Mouse (Mus musculus) cortical plate, adult 2 months (tissue): ENCODE data around the gene Polr1c. TPM values are rescaled to one million over a fixed set of nuclear protein-coding genes. Genes with fewer than 3 reads are reported as not detected.

Experiments used
- H3K27ac ChIP-seq: fragments of 200-500 bp; 2 replicates; pipeline ENCODE4 v1.5.1; 2012; ENCODE audit warnings: low read length, control low read depth, inconsistent platforms; ENCODE audit not compliant: insufficient read depth
- H3K4me1 ChIP-seq: fragments of 200-500 bp; 2 replicates; pipeline ENCODE4 v1.6.1; 2011; ENCODE audit warnings: low read length; ENCODE audit not compliant: control insufficient read depth, insufficient read depth
- H3K4me3 ChIP-seq: fragments of 200-500 bp; 2 replicates; pipeline ENCODE4 v1.5.1; 2011; ENCODE audit warnings: mild to moderate bottlenecking, low read length, control low read depth; ENCODE audit not compliant: insufficient read depth
- CTCF ChIP-seq: fragments of 200-500 bp; IDR thresholded peaks from 2 replicates; pipeline ENCODE4 v1.5.1; 2011; ENCODE audit warnings: mild to moderate bottlenecking, control low read depth, low read length; ENCODE audit not compliant: insufficient read depth; ENCODE audit errors: extremely low read depth
- POLR2A ChIP-seq: fragments of 200-500 bp; IDR thresholded peaks from 2 replicates; pipeline ENCODE4 v1.6.1; 2011; ENCODE audit warnings: mild to moderate bottlenecking, low read length, control low read depth; ENCODE audit not compliant: insufficient read depth; ENCODE audit errors: extremely low read depth
- polyA plus RNA-seq: library from polyadenylated mRNA; depleted of rRNA; stranded (reverse); fragments of >200 nt; gene quantifications from 2 replicates; pipeline ENCODE4 v1.2.3, GENCODE M21; 2012

The Polr1c gene
- polyA plus RNA-seq, 1 experiment, result 47.2 TPM

GRCm38 (mm10) chr17:46254106-46254505 lies 6.3 kb upstream of the Polr1c start:
- H3K4me1 ChIP-seq, result peaks cover 2% of the 10 kb centered on the region
- TF ChIP-seq CTCF, result no peak
- TF ChIP-seq POLR2A, result no peak
- H3K27ac ChIP-seq, result no peak overlapping the region
- H3K4me3 ChIP-seq, result peak overlapping the region; percentile 78

GRCm38 (mm10) chr17:46253452-46254084 lies 5.7 kb upstream of the Polr1c start, which contains the start of gene Lrrc73:
Gene Lrrc73 (plus strand): TSS chr17:46253531.
- peak within 1 kb of the TSS; percentile 78 for H3K4me3 ChIP-seq
- no peak within 1 kb of the TSS for H3K27ac ChIP-seq
- H3K4me1 ChIP-seq, result peaks cover 4% of the 10 kb centered on the region
- TF ChIP-seq POLR2A (peak; percentile 76), CTCF (no peak)

- Histone ChIP-seq H3K27ac (no peak overlapping the region), H3K4me1 (peaks cover 4% of the 10 kb centered on the region)
- TF ChIP-seq CTCF, result peak; percentile 32; the same call in 1 of the 2 replicates
- TF ChIP-seq POLR2A, result peak; percentile 19; the same call in 1 of the 2 replicates
Observed at GRCm38 (mm10) chr17:46252571-46253451, 5.0 kb upstream of the Polr1c start.

GRCm38 (mm10) chr17:46251174-46251573 lies 3.3 kb upstream of the Polr1c start:
- no peak for TF ChIP-seq CTCF
- no peak for TF ChIP-seq POLR2A
- Histone ChIP-seq H3K4me3 (no peak overlapping the region), H3K4me1 (peaks cover 10% of the 10 kb centered on the region), H3K27ac (no peak overlapping the region)

More at GRCm38 (mm10) chr17:46252571-46253451, 5.0 kb upstream of the Polr1c start:
- H3K4me3 ChIP-seq, result no peak overlapping the region; the same call in 1 of the 2 replicates

- Histone ChIP-seq H3K4me3 (peak overlapping the region; percentile 78), H3K4me1 (peaks cover 7% of the 10 kb centered on the region; the same call in 1 of the 2 replicates), H3K27ac (peak overlapping the region; percentile 30)
- TF ChIP-seq POLR2A, result no peak
- TF ChIP-seq CTCF, result no peak
Observed at GRCm38 (mm10) chr17:46248189-46248522, 302 bp upstream of the Polr1c start.

GRCm38 (mm10) chr17:46244579-46244978 lies 3.3 kb downstream of the Polr1c start:
- peaks cover 7% of the 10 kb centered on the region; the same call in 1 of the 2 replicates for H3K4me1 ChIP-seq
- no peak overlapping the region for H3K4me3 ChIP-seq
- TF ChIP-seq POLR2A (peak; percentile 25; the same call in 1 of the 2 replicates), CTCF (no peak)
- H3K27ac ChIP-seq, result no peak overlapping the region

- TF ChIP-seq CTCF, result no peak
- no peak for TF ChIP-seq POLR2A
- Histone ChIP-seq H3K4me1 (peaks cover 6% of the 10 kb centered on the region; the same call in 1 of the 2 replicates), H3K27ac (no peak overlapping the region), H3K4me3 (no peak overlapping the region)
Observed at GRCm38 (mm10) chr17:46243624-46244023, 4.2 kb downstream of the Polr1c start.

GRCm38 (mm10) chr17:46242993-46243392 lies 4.9 kb downstream of the Polr1c start:
- H3K4me1 ChIP-seq, result peaks cover 6% of the 10 kb centered on the region; the same call in 1 of the 2 replicates
- no peak overlapping the region for H3K27ac ChIP-seq
- no peak overlapping the region for H3K4me3 ChIP-seq
- TF ChIP-seq CTCF (no peak), POLR2A (0 out of 2 replicates have a peak, but pooled peaks have one; percentile 9)

- H3K4me1 ChIP-seq, result peaks cover 6% of the 10 kb centered on the region; the same call in 1 of the 2 replicates
- no peak overlapping the region for H3K27ac ChIP-seq
- H3K4me3 ChIP-seq, result no peak overlapping the region
- no peak for TF ChIP-seq POLR2A
- TF ChIP-seq CTCF, result no peak
Observed at GRCm38 (mm10) chr17:46242274-46242673, 5.6 kb downstream of the Polr1c start.

- no peaks in the 10 kb centered on the region for H3K4me1 ChIP-seq
- no peak overlapping the region for H3K4me3 ChIP-seq
- no peak overlapping the region for H3K27ac ChIP-seq
- TF ChIP-seq CTCF (no peak), POLR2A (no peak)
Observed at GRCm38 (mm10) chr17:46241471-46241870, 6.4 kb downstream of the Polr1c start.
